Mouse (Mus musculus) kidney, adult 2 months (tissue): Measurements from ENCODE around the gene Spred3.

Experiments used
- CTCF ChIP-seq: fragments of 200-500 bp; conservative IDR thresholded peaks from 2 replicates; pipeline ENCODE4 v1.5.1; 2011; ENCODE audit warnings: low read depth, mild to moderate bottlenecking, control low read depth, low read length, moderate library complexity, mixed read lengths; ENCODE audit not compliant: insufficient read depth, insufficient read length
- POLR2A ChIP-seq: fragments of 200-500 bp; IDR thresholded peaks from one replicate; pipeline ENCODE4 v1.6.1; 2011; ENCODE audit warnings: low read depth, low read length, control low read depth

DNA sequence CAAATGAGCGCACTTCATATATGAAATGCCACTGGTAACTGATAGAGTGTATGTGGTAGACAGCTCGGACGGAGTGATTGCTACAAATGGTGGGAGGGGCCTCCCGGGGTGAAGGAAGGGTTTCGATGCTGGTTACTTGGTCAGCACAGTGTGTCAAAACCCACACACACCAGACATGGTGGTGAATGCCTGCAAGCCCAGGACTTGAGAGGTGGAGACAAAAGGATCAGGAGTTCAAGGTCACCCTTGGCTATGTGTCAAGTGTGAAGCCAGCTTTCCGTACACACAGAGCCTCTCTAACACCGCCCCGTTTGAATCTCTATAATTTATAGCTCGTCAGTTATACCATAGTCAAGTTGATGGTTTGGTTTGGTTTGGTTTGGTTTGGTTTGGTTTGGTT, 47.4 kb downstream of the Spred3 start:
- no peak for TF ChIP-seq CTCF
- TF ChIP-seq POLR2A, result no peak
